Mouse (Mus musculus): Measurements from ENCODE around the gene Dll4. TPM values are rescaled to one million over a fixed set of nuclear protein-coding genes. Genes with fewer than 3 reads are reported as not detected.
A peak's percentile ranks its signal among the peaks of the same experiment; 100 is the strongest.

The Dll4 gene
- total RNA-seq, 2 experiments from 2014 or later, result 2.3 to 2.4 TPM

DNA sequence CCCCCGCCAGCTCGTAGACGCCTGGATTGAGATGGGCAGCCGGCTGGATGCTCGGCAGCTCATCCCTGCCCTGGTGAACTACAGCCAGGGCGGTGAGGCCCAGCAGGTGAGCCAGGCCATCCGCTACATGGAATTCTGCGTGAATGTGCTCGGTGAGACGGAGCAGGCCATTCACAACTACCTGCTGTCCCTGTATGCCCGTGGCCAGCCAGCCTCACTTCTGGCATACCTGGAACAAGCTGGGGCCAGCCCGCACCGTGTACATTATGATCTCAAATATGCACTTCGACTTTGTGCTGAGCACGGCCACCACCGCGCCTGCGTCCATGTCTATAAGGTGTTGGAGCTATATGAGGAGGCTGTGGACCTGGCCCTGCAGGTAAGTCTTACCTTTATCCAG is 31.2 kb upstream of the Dll4 start:
- DNase-seq (ENCODE audit: extremely low spot score in 1 of 2, low spot score in 2 of 2), result no peak
- no peak for TF ChIP-seq CTCF (IDR thresholded peaks at IDR 0.05)
- intact Hi-C loops (cut with DNase I), result no loop called here
- Histone ChIP-seq H3K4me3 (no peak overlapping the region), H3K27ac (no peak overlapping the region)

DNA sequence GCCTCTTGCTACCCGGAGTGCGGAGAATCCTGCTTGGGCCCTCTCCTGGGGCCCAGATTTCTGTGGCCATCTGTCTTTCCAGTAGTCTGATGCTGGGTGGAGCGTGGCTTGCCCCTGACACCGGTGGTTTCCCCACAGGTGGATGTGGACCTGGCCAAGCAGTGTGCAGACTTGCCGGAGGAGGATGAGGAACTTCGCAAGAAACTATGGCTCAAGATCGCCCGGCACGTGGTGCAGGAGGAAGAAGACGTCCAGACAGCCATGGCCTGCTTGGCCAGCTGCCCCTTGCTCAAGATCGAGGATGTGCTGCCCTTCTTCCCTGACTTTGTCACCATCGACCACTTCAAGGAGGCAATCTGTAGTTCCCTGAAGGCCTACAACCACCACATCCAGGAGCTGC is 28.8 kb upstream of the Dll4 start:
- intact Hi-C loops (cut with DNase I), result loop anchor here (5.0 kb wide), 1 partner anchor 141 kb away; no protein-coding TSS in a partner anchor
- no peak for DNase-seq (ENCODE audit: extremely low spot score in 1 of 2, low spot score in 2 of 2)
- no peak for TF ChIP-seq CTCF (IDR thresholded peaks at IDR 0.05)
- Histone ChIP-seq H3K4me3 (no peak overlapping the region), H3K27ac (no peak overlapping the region)

DNA sequence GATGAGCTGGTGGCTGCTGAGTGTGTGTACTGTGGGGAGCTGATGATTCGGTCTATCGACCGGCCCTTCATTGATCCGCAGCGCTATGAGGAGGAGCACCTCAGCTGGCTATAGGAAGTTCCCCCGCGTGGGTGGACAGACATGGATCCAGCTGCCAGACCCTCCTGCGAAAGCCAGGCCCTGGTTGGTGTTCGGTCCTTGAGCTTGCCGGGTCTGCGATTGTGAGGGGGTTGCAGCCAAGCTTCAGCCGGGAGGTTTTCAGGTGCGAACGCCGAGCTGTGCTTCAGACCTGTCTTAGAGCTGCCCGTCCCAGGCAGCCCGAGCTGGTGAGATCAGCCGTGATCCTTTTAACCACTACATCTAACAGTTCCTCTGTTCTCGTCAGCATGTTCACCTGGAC is 28.1 kb upstream of the Dll4 start:
- no peak overlapping the region for H3K27ac ChIP-seq
- DNase-seq (ENCODE audit: extremely low spot score in 1 of 2, low spot score in 2 of 2), result no peak
- no peak overlapping the region for H3K4me3 ChIP-seq
- no peak for TF ChIP-seq CTCF (IDR thresholded peaks at IDR 0.05)
- intact Hi-C loops (cut with DNase I), result loop anchor here (5.0 kb wide), 1 partner anchor 140 kb away; no protein-coding TSS in a partner anchor

DNA sequence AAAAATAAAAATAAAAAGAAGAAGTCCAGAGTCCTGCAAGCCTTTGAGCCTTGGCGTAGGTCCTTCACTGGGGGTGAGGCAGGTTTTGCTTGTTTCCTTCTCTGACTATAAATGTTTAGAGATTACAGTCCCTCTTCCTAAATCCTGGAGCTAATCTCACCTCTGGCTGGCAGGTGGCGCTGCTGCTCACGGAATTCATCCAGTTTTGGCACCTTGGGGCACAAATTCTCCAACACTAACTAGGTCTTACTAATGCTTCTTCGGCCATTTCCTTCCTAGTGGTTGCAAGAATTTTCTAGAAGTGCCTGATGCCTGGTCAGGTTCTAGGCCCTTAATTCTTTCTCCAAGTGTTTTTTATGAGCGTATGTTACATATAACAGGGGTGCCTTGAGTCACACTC is 27.3 kb upstream of the Dll4 start:
- peak; percentile 79 for TF ChIP-seq CTCF (IDR thresholded peaks at IDR 0.05)
- Histone ChIP-seq H3K4me3 (no peak overlapping the region), H3K27ac (no peak overlapping the region)
- peak; percentile 48 to 61 for DNase-seq (ENCODE audit: extremely low spot score in 1 of 2, low spot score in 2 of 2)
- intact Hi-C loops (cut with DNase I), result loop anchor here (2.0 to 5.0 kb wide), 2 partner anchors 116 to 139 kb away; no protein-coding TSS in a partner anchor

DNA sequence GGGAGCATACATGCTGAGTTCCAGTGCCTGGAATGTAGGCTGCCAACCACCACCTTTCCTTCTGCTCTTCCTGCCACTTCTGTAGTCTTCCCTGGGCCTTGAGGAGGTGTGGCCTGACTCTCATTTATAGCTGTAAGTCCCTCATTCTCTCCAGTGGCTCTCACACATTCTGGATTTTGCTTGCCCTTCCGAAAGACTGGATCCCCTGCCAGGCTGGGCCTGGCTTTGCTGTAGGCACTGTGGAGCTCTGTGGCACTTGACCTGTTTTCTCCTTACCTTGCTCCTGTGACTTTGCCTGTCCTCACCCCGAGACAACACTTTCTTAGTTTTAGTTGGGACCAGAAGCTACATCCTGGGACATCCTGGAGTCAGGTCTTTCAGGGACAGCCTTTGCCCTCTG is 26.7 kb upstream of the Dll4 start:
- no peak for DNase-seq (ENCODE audit: extremely low spot score in 1 of 2, low spot score in 2 of 2)
- intact Hi-C loops (cut with DNase I), result loop anchor here (2.0 to 5.0 kb wide), 2 partner anchors 116 to 138 kb away; no protein-coding TSS in a partner anchor
- Histone ChIP-seq H3K27ac (no peak overlapping the region), H3K4me3 (no peak overlapping the region)
- no peak for TF ChIP-seq CTCF (IDR thresholded peaks at IDR 0.05)

DNA sequence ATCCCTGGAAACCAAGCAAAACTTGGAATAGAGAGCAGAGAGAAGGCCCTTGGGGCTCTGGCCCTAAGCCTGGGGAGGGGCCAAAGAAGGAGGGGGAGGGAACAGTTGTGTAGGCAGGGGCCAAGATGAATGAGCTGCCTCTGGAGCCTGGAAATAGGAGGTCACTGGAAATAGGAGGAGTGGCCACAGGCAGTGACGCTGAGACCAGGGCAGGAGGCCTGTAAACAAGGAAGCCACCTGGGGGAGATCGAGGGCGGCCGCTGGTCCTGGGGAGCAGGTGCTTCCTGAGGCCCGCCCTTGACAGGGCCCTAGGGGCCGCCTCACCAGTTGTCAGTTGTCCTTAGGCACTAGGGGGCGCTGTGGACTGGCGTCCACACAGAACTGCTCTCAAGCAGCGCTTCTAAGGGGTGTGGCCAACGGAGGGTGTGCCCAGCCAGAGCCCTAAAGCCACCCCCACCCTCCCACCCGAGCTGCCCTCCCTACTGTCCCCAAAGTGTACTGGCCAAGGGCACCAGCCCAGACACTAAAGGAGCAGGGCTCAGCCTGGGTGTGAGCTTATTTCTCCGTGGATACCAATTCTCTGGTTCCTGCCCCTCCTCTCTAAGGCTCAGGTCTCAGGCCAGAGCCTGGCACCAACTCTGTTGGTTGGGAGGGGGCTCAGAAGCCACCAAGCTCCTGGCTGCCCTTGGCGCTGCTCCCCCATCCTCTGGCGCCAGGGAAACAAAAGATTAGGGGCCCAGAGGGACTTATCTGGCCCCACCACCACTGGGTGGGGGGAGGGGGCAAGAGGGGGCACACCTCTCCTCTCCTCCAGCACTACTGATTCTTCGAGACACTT is 25.4 kb upstream of the Dll4 start:
- TF ChIP-seq CTCF (IDR thresholded peaks at IDR 0.05), result peak; percentile 78
- intact Hi-C loops (cut with DNase I), result loop anchor here (2.0 to 5.0 kb wide), 3 partner anchors 115 to 222 kb away; no protein-coding TSS in a partner anchor
- peak in 1 of 2 experiments; percentile 47 for DNase-seq (ENCODE audit: extremely low spot score in 1 of 2, low spot score in 2 of 2)
- Histone ChIP-seq H3K27ac (peak overlapping the region; percentile 48; the same call in 1 of the 2 replicates), H3K4me3 (peak overlapping the region; percentile 23; the same call in 1 of the 2 replicates)

DNA sequence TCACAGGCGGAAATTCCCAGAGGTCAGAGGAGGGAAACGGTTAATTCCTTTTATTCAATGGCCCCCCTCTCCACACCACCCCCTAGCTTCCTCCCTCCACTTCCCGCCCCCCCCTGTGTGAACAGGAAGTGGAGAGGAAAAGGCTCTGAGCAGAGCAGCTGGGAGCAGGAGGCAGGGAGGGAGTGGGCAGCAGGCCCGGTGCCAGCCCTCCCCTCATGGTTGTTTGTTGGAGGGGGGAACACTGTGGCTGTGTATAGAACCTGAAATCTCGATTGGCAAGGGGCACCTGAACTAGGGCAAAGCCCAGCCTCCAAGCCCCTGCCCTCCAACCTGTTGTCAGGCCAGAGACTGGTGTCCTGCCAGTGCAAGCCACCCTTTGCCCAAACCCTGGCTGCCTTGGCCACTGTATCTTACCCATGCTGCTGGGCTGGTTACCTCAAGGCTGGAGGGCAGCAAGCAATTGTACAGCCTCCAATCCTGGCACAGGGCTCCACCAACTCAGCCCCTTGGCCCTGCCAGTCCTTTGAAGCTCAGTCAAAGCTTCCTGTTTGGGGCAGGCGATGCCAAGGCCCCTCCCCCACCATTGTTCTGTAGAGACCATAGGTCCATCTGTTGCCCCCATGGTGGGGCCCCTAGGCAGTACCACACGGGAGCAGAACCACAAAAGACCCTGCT is 24.6 kb upstream of the Dll4 start:
- no peak for DNase-seq (ENCODE audit: extremely low spot score in 1 of 2, low spot score in 2 of 2)
- peak overlapping the region; percentile 48; the same call in 1 of the 2 replicates for H3K27ac ChIP-seq
- intact Hi-C loops (cut with DNase I), result loop anchor here (5.0 kb wide), 1 partner anchor 221 kb away; no protein-coding TSS in a partner anchor
- no peak overlapping the region; the same call in 1 of the 2 replicates for H3K4me3 ChIP-seq
- no peak for TF ChIP-seq CTCF (IDR thresholded peaks at IDR 0.05)

DNA sequence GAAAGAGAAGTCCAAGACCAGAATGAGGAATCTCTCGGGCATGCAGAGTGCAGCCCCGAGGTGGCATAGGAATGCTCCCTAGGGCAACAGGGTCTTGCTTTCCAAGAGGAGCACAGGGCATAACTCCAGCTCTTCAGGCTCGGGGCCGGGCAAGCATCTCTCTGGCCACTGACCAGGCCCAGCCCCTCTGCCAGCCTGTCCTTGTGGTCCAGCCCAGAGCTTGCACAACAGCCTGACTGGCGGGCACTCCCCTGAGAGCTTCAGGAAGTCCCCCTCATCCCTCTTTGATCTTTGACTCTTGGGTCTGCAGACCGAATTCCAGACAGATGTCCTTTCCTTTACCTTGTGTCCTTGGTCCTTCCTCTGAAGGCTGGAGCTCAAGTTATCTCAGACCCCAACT is 22.7 kb upstream of the Dll4 start:
- intact Hi-C loops (cut with DNase I), result loop anchor here (5.0 kb wide), 1 partner anchor 219 kb away; no protein-coding TSS in a partner anchor
- TF ChIP-seq CTCF (IDR thresholded peaks at IDR 0.05), result no peak
- no peak overlapping the region for H3K27ac ChIP-seq
- H3K4me3 ChIP-seq, result no peak overlapping the region
- no peak for DNase-seq (ENCODE audit: extremely low spot score in 1 of 2, low spot score in 2 of 2)

DNA sequence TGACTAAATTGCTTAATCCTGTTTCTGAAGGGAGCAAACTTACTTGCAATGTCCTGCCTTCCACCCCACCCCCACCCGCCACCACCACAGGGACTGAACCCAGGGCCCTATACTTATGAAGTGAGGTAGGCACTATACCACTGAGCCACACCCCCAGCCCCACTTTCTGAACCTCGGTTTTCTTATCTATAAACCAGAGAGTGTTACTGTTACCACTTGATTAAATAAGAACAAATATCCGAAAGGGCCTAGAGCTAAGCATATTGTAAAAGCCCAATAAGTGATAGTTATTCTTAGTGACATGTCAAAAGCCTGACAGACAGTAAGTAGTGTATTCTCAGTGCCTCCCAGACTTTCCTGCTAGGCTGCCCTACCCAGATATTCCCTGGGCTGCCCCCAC is 21.2 kb upstream of the Dll4 start:
- Histone ChIP-seq H3K27ac (no peak overlapping the region), H3K4me3 (no peak overlapping the region)
- DNase-seq (ENCODE audit: extremely low spot score in 1 of 2, low spot score in 2 of 2), result no peak
- no peak for TF ChIP-seq CTCF (IDR thresholded peaks at IDR 0.05)
- intact Hi-C loops (cut with DNase I), result loop anchor here (5.0 kb wide), 1 partner anchor 218 kb away; no protein-coding TSS in a partner anchor

DNA sequence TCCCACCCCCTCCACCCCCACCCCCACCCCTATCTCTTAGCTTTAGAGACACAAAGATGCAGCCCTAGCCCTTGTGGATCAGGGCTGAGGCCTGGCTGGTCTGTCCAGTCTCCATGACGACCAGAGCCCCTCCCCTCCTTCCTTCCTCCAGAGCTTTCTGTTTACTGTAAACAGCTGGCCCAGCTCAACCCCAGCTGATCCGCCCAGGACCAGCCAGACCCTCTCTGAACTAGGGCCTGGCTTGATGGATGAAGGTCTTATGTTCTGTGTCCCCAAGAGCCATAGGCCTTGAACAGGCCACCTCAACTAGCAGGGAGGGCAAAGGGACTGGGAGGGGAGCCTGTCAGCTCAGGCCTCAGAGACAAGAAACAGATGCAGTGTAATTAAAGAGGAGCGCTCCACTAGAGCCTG is 20.8 kb upstream of the Dll4 start:
- TF ChIP-seq CTCF (IDR thresholded peaks at IDR 0.05), result no peak
- intact Hi-C loops (cut with DNase I), result loop anchor here (5.0 kb wide), 1 partner anchor 217 kb away; no protein-coding TSS in a partner anchor

DNA sequence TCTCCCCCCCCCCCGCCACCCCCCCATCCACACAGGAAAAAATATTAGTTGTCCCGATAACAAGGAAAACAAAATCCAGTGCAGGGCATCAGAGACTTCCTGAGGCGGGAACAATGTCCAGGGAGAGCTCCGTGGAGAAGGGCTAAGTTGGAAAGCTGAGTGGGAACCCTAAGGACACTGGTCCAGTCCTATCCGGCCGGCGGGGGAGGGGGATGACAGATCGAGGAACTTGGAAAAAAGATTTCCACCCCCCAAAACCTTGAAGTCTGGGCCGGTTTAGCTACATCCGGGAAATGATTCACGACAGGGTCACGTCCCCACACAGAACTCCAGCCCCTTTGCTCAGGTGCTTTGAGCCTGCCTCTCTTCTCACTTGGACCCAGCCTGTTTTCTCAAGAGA is 14.0 kb upstream of the Dll4 start:
- Histone ChIP-seq H3K27ac (no peak overlapping the region), H3K4me3 (no peak overlapping the region)
- intact Hi-C loops (cut with DNase I), result no loop called here
- no peak for DNase-seq (ENCODE audit: extremely low spot score in 1 of 2, low spot score in 2 of 2)
- TF ChIP-seq CTCF (IDR thresholded peaks at IDR 0.05), result no peak

More for the DNA sequence above, 20.8 kb upstream of the Dll4 start:
- DNase-seq (ENCODE audit: extremely low spot score in 1 of 2, low spot score in 2 of 2), result no peak
- no peak overlapping the region for H3K4me3 ChIP-seq
- H3K27ac ChIP-seq, result no peak overlapping the region

Data from left cerebral cortex, adult 2 months (tissue).